Mouse (Mus musculus) spleen, adult 2 months (tissue): Measurements from ENCODE around the gene Leo1. TPM values are rescaled to one million over a fixed set of nuclear protein-coding genes. Genes with fewer than 3 reads are reported as not detected.

Experiments
- DNase-seq, 2 experiments: peaks; one replicate each; pipeline versions ENCODE4 v3.0.0 to v3.0.0-alpha.2; 2012 to 2021; ENCODE audit warnings: low spot score in 2 of 2, low read depth in 1 of 2
- H3K27ac ChIP-seq: fragments of 200-500 bp; 2 replicates; pipeline ENCODE4 v1.5.1; 2012; ENCODE audit warnings: low read length, inconsistent platforms; ENCODE audit not compliant: insufficient read depth
- H3K27me3 ChIP-seq: fragments of 200-500 bp; 2 replicates; pipeline ENCODE4 v1.6.1; 2012; ENCODE audit warnings: mild to moderate bottlenecking, moderate library complexity, low read length, inconsistent platforms; ENCODE audit not compliant: control insufficient read depth, insufficient read depth
- H3K36me3 ChIP-seq: fragments of 200-500 bp; 2 replicates; pipeline ENCODE4 v1.6.1; 2012; ENCODE audit warnings: mild to moderate bottlenecking, low read length, inconsistent platforms; ENCODE audit not compliant: control insufficient read depth, insufficient read depth
- H3K4me1 ChIP-seq: fragments of 200-500 bp; 2 replicates; pipeline ENCODE4 v1.6.1; 2011; ENCODE audit warnings: inconsistent platforms; ENCODE audit not compliant: control insufficient read depth, insufficient read depth, insufficient read length
- H3K4me3 ChIP-seq: fragments of 200-500 bp; 2 replicates; pipeline ENCODE4 v1.5.1; 2011; ENCODE audit warnings: mild to moderate bottlenecking, inconsistent platforms; ENCODE audit not compliant: insufficient read depth, insufficient read length; ENCODE audit errors: extremely low read depth
- CTCF ChIP-seq: fragments of 200-500 bp; IDR thresholded peaks from 2 replicates; pipeline ENCODE4 v1.5.1; 2011; ENCODE audit warnings: mild to moderate bottlenecking, inconsistent platforms; ENCODE audit not compliant: insufficient read depth, insufficient read length, insufficient replicate concordance; ENCODE audit errors: extremely low read depth
- POLR2A ChIP-seq: fragments of 200-500 bp; IDR thresholded peaks from 2 replicates; pipeline ENCODE4 v1.6.1; 2011; ENCODE audit warnings: low read depth, low read length, inconsistent platforms
- WGBS: fragments of 180-500 bp; shearing (Covaris S2); methylation state at CpG from one replicate; pipeline ENCODE4 v1.1.7; 2018; 5-methylcytosine and 5-hydroxymethylcytosine counted together
- polyA plus RNA-seq: library from polyadenylated mRNA; depleted of rRNA; stranded (reverse); fragments of >200 nt; gene quantifications from 2 replicates; pipeline ENCODE4 v1.2.3, GENCODE M21; 2012

The Leo1 gene
- polyA plus RNA-seq, 1 experiment = 2.0 TPM

DNA sequence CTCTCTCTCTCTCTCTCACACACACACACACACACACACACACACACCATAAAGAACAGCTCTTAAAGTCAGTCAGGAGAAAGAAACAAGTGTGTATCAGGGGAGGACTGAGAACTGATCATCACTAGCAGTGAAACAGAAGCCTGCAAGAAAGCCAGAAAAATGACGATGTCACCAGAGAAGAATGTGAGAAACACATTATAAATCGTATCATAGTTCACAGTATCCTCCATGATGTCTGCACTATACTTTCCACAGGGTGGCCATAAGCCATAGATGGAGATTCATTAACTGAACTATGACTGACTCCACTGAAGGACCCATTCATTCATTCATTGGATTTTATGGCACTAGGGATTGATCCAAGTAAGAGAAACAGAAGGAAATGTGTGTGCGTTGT lies 37.8 kb upstream of the Leo1 start:
- H3K4me3 ChIP-seq = no peak overlapping the region
- WGBS = 70% methylated on average over 3 of the region's 3 CpGs
- H3K4me1 ChIP-seq = peaks cover 15% of the 10 kb centered on the region; the same call in 1 of the 2 replicates

DNA sequence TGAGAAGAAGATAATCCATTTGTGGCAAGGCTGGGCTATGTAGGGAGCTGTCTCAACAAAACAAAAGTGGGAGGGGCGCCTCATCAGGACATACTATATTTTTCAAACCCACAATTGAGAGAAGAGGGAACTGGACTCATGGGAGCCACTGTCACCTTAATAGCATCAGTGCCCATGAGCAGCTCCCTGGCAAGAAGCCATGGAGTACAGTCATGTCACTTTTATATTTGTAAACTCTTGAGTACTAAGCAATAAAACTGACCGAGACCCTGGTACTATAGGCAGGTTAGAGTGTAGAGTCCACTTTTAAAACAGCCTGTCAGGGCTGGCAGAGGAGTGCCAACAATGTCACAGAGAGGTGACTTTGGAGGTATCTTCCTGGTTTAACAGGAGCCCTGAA lies 35.2 kb upstream of the Leo1 start:
- H3K4me3 ChIP-seq = no peak overlapping the region
- H3K27ac ChIP-seq = no peak overlapping the region
- H3K4me1 ChIP-seq = peaks cover 24% of the 10 kb centered on the region; the same call in 1 of the 2 replicates
- no peaks in the 10 kb centered on the region for H3K27me3 ChIP-seq
- H3K36me3 ChIP-seq = no peaks in the 10 kb centered on the region
- no peak for TF ChIP-seq POLR2A
- TF ChIP-seq CTCF = no peak
- 86% methylated on average over 2 of the region's 2 CpGs for WGBS
- DNase-seq = no peak

More for the DNA sequence above, 37.8 kb upstream of the Leo1 start:
- H3K36me3 ChIP-seq = no peaks in the 10 kb centered on the region
- DNase-seq = no peak
- TF ChIP-seq CTCF (no peak), POLR2A (no peak)
- H3K27ac ChIP-seq = no peak overlapping the region
- no peaks in the 10 kb centered on the region for H3K27me3 ChIP-seq

DNA sequence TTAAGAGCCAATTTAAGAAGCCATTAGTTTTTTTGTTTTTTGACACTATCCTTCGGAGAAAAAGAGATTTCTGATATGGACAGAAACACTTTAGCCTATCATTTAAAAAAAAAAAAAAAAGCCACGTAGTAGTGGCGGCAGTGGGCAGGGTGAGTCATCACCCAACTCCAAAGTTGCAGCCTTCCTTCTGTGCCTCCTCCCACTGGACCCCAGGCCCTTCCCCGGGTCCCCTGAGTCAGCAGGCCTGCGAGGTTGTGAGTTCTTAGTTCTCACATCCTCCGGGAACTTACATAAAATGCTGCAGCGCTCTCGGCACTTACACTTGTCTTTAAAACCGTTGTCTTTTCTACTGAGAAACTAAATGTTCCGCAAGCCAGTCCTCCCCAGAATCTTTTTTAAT lies 33.5 kb upstream of the Leo1 start:
- peaks cover 19% of the 10 kb centered on the region; the same call in 1 of the 2 replicates for H3K4me1 ChIP-seq
- 10% methylated on average over 10 of the region's 10 CpGs for WGBS
- H3K27ac ChIP-seq = no peak overlapping the region
- TF ChIP-seq POLR2A (no peak), CTCF (no peak)
- no peak for DNase-seq
- no peak overlapping the region for H3K4me3 ChIP-seq
- H3K27me3 ChIP-seq = no peaks in the 10 kb centered on the region
- no peaks in the 10 kb centered on the region for H3K36me3 ChIP-seq

GRCm38 (mm10) chr9:75408204-75408826 lies 33.0 kb upstream of the Leo1 start:
- no peaks in the 10 kb centered on the region for H3K36me3 ChIP-seq
- no peak for DNase-seq
- H3K27me3 ChIP-seq = no peaks in the 10 kb centered on the region
- no peak overlapping the region for H3K27ac ChIP-seq
- WGBS = 5% methylated on average over 11 of the region's 11 CpGs
- peak overlapping the region; percentile 99 for H3K4me3 ChIP-seq
- TF ChIP-seq POLR2A (no peak), CTCF (no peak)
- peaks cover 21% of the 10 kb centered on the region; the same call in 1 of the 2 replicates for H3K4me1 ChIP-seq

- Histone ChIP-seq H3K4me3 (peak overlapping the region; percentile 99), H3K27me3 (no peaks in the 10 kb centered on the region), H3K27ac (peak overlapping the region; percentile 99), H3K4me1 (peaks cover 26% of the 10 kb centered on the region; the same call in 1 of the 2 replicates), H3K36me3 (no peaks in the 10 kb centered on the region)
- TF ChIP-seq POLR2A (no peak), CTCF (no peak)
- under 1% methylated on average over 71 of the region's 90 CpGs for WGBS
- peak in 1 of 2 experiments; percentile 43 for DNase-seq
Observed at GRCm38 (mm10) chr9:75409031-75409851, 32.1 kb upstream of the Leo1 start.

DNA sequence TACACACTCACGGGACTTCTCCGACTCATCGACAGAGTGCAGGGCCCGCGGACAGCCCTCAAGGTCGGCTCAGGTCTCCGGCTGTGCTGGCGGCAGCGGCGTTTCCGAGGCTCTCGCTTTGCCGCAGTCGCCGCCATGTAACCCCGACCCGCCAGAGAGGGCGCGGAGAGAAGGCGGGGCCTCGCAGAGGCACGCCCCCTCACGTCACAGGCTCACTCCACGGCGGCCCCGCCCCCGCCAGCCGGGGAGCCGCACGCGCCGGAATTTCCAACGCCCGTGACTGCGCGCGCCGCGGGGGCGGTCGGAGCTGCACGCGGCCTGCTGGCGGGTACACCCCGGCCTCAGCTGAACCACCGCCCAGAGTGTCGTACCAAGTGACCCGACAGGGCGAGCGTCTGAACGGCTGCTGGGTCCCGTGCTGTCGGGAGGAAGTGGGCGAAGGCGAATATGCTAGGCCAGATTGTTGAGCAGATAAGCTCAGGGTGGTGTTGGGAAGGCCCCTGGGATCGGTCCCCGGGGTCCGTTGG lies 31.4 kb upstream of the Leo1 start, which contains the start of gene Mapk6:
Gene Mapk6 (minus strand): TSS at position 154 of the 527 bp plus-strand sequence.
- H3K27me3 ChIP-seq = no peaks in the 10 kb centered on the region
- WGBS = under 1% methylated on average over 58 of the region's 58 CpGs
- no peak for TF ChIP-seq CTCF
- TF ChIP-seq POLR2A = no peak; the same call in none of the 2 replicates
- no peaks in the 10 kb centered on the region for H3K36me3 ChIP-seq
- peaks cover 29% of the 10 kb centered on the region; the same call in 1 of the 2 replicates for H3K4me1 ChIP-seq
- peak within 1 kb of the TSS; percentile 99 for H3K27ac ChIP-seq
- H3K4me3 ChIP-seq = peak within 1 kb of the TSS; percentile 99
- DNase-seq = peak; percentile 89 to 96
